Mouse (Mus musculus) layer of hippocampus, adult 8-10 months (tissue): ENCODE results near the gene Ppp1r14a. TPM values are rescaled to one million over a fixed set of nuclear protein-coding genes. Genes with fewer than 3 reads are reported as not detected.

Experiments
- DNase-seq, 2 experiments: peaks; one replicate each; pipeline ENCODE4 v3.0.0; 2022; ENCODE audit warnings: low spot score in 2 of 2
- total RNA-seq, 4 experiments: library from RNA; stranded (reverse); gene quantifications; 2 replicates each; pipeline ENCODE4 v1.2.4; 2022

The Ppp1r14a gene
- total RNA-seq, 4 experiments from 2014 or later, result 25.8 to 40.8 (median 33.5) TPM

DNA sequence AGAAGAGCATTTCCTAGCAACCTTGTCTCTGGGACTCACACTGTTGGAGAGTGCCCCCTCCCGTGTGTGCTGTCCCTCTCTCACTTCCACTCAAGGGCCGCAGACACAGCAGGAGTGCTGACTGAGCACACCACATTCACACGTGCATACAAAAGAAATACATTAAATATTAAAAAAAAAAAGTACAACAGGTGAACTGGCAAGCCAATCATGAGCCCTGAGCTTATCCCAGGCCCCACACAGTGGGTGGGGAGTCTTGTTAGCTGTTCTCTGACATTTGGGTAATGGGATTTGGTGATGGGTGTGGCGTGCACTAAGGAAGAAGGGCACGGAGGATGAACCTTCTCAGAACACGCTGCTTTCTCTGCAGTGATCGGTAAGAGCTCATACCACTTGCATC, 13.5 kb downstream of the Ppp1r14a start:
- DNase-seq, result no peak

DNA sequence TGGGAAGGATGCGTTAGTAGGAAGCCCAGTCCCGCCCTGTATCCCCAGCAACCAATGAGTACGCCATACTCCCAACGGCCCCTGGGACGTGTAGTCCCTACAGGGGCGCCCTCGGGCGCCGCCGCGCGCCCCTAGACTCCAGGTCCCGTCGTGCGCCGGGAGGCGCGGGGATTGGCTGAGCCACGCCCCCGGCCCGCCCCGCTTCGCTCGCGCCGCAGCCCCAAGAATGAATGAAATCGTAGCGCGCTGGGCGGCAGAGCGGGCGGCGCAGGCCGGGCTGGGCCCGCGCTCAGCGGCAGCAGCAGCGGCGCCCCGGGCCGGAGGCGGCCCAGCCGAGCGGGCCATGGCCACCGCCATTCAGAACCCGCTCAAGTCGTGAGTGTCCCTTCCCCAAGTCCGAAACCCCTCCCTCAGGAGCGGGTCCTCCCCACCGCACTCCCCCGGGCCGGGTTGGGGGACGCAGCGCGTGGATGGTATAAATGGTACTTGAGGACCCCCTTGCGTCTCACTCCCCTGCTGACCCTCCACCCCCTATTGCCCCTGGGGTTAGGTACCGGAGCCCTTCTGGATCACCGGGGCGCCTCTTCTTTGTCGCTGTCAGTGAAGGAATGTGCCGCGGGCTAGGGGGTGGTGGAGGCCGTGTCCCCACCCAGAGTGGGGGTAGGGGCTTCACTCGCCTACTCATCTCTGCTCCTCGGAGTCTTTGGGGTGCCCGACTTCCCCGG, 14.8 kb downstream of the Ppp1r14a start, which contains the start of gene Dpf1:
Dpf1 (plus strand) TSS at position 214 of the 725 bp plus-strand sequence.
- DNase-seq, result peak; percentile 86 to 89

DNA sequence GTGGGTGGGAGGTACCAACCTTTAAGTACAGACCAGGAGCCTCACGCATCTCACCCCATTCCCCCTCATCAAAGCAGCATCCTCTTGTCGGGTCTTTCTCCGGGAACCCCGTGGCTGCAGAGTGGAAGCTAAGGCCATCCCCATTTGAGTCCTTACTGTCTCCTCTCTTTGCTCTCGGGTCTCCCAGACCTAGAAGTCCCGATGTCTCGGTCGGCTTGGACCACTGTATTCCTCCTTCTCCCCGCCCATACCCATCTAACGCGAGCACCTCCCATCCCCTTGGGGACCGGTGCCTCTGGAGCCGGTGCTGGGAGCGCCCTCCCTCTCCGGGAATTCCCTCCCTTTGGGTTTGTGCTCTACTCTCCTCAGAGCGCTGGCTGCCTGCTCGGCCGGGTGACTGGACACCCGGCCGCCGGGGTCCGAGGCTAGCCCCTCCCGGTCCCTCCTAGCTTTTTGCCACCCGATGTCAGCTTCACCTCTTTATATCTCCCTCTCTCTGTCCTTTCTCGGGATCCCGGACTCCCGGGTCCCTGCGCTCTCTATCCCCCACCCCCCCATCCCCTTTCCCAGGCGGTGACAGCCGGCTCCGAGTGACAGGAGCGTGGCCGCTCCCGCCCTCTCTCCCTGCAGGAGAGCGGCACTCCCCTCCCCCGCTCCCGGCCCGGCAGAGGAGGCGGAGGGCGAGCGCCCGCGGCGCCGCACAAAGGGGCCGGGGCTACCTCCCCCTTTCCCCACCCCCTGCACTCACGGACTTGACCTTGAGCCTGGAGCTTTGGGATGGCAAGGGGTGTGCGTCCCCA, 15.6 kb downstream of the Ppp1r14a start:
- no peak for DNase-seq

DNA sequence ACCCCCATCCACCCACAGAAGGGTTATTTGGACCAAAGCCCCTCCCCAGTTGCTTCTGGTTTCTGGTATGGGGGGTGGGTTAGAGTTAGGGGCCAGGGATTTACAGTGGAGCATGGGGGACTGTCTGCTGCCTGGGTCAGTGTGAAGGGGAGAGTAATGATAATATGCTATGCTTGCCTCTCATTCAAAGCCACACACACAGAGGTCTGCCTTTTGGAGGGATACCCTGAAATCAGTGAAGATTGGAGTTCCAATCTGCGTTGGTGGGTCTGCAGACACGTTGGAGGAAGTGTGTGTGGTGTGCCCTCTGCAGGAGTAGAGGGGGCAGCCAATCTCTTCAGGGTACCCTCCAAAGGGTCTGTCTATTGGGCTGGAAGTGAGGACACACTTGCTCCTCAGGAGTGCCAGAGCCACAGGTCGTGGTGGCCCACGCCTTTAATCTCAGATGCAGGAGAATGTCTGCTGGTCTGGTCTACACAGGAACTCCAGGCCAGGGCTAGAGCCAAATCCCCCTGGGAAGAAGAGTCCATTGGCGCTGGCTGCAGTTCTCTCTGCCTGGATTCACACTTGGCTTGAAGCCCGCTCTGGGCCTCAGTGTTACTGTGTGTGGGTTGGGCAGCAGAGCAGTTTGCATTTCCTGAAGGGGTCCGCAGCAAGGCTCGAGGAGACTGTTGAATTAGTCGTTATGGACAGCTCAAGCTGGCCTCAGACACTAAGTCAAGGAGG, 16.3 kb downstream of the Ppp1r14a start:
- DNase-seq, result no peak

DNA sequence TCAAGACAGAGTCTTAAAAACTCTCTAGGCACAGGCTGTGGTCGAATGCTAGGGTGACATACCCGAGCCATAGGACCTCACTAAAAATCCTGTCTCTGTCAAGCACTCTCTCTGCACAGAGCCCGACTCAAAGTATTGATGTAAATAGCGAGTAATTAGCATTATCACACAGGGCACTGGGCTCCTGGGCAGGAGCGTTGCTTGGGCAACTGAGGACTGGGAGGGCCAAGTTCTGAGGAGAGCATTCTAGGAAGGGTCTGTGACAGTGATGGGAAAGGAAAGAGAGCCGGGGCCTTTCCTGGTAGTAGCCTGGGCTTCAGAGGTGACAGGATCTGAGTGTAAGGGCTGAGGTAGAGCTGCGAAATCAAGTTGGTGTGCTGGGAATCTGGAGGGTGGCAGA, 17.0 kb downstream of the Ppp1r14a start:
- DNase-seq, result no peak

DNA sequence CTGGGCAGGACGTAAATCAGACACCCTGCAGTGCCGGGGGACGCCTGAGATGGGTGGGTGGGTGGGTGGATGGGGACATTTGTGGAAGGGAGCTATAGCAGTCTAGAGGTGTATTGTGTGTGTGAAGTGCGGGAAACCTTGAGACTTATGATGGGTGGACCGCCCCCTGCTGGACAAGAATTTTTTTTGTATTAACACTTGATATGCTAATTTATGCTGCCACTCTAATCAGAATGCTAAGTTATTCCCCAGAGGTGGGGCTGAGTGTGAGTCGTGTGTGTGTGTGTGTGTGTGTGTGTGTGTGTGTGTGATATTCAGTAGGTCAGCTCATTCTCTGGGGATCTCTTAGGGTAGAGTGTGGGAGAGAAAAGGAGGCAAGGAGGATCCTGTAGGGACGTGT, 17.5 kb downstream of the Ppp1r14a start:
- DNase-seq, result no peak

DNA sequence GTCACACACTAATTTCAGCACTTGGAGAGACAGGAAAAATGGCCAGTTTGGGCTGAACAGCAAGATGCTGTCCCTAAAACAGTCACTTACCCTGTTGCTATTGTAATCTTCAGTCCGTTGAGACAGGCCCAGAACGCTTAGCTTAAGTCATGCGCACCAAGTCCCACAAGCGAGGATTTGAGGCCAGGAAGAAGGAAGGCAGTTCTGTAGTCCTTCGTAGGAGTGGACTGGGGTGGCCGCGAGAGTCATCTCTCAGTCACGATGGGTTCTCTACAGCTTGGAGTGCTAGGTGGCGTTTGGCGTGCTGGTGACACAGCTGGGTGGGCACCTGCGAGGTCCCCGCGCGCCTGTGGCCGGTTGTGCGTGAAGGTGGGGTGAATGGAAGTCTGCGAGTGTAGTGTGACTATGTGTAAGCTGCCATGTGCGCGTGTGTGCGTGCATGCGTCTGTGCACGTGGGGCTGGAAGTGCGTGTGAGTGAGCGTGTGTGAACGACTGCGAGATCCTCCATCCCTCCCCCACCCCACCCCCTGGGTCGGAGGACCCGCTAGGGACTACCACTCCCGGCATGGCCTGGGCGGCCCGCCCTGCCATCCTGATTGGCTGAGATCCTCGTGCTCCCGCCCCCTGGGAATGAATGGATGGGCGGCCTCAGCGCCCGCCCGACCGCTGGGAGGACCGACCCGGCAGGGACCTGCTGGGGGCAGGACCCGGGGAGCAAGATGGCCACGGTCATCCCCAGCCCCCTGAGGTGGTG, 18.4 kb downstream of the Ppp1r14a start:
- peak; percentile 92 to 94 for DNase-seq

DNA sequence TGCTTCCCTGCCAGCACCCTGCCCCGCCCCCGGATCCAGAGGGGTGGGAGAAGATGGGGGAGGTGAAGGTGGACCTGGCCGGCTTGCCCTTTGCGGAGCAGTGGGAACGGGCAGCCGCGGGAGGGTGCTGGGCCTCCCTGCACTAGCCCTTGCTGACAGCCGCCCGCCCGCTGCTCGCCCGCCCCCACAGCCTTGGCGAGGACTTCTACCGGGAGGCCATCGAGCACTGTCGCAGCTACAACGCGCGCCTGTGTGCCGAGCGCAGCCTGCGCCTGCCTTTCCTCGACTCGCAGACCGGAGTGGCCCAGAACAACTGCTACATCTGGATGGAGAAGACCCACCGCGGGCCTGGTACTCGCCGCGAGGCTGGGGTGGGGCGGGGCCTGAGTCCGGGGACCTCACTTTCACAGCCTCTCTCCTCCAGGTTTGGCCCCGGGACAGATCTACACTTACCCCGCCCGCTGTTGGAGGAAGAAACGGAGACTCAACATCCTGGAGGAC, 20.2 kb downstream of the Ppp1r14a start:
- no peak for DNase-seq

DNA sequence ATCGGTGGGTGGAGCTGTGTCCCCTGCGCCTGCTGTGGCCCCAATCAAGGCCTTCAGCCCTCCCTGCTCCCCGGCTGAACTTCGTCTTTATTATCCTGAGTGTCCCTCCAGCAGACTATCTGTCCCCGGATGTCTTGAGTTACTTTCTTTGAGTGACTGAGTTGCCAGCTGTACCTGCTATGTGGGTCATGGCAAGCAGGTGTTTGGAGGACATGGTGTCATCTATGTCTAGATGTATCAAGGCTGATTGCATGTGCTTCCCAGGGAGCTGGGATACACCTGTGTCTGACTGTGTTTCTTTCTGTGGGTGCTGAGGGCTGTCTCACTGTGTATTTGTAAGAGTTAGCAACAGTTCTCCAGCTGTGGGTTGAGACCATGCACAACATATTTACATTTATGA, 20.6 kb downstream of the Ppp1r14a start:
- DNase-seq, result no peak

DNA sequence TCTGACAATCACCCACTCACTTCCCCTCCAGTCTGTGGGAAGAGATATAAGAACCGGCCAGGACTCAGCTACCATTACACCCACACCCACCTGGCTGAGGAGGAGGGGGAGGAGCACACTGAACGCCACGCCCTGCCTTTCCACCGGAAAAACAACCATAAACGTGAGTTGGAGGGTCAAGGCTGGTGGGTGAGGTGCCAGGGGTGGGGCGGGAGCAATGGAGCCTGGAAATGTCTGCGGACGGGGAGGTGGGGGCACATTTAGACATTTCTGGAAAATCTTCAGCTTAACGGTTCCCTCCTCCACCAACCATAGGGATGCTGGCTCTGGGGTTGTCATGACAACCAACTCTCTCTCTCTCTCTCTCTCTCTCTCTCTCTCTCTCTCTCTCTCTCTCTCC, 23.9 kb downstream of the Ppp1r14a start:
- DNase-seq, result no peak

DNA sequence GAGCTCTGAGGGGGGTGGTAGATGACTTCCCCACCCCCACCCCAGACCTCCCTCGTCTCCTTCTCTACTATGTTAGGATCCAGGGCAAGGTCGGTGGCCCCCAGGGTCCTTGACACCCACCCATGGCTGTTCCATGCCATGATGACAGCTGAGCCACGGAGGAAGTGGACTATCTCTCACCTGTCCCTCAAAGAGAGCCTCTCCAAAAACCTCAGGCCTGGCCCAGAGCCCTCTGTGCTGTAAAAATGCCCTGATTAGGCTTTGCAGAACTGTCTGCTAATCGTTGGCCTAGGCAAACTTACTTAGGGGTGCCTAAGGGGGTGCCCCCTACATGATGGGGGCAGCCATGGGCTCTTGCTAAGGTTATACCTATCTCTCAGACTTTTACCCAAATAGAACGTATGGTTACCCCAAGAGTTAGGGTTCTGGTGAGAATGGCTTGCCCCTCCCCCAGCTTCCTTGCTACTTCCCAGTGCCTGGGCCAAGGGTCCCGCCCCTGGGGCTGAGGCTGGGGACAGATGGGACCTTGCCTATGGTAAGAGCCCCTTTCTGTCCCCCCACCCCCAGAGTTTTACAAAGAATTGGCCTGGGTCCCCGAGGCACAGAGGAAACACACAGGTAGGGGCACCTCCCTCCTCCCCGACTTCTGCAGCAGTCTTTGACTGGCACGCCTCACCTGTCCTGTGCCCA, 24.6 kb downstream of the Ppp1r14a start:
- no peak for DNase-seq

DNA sequence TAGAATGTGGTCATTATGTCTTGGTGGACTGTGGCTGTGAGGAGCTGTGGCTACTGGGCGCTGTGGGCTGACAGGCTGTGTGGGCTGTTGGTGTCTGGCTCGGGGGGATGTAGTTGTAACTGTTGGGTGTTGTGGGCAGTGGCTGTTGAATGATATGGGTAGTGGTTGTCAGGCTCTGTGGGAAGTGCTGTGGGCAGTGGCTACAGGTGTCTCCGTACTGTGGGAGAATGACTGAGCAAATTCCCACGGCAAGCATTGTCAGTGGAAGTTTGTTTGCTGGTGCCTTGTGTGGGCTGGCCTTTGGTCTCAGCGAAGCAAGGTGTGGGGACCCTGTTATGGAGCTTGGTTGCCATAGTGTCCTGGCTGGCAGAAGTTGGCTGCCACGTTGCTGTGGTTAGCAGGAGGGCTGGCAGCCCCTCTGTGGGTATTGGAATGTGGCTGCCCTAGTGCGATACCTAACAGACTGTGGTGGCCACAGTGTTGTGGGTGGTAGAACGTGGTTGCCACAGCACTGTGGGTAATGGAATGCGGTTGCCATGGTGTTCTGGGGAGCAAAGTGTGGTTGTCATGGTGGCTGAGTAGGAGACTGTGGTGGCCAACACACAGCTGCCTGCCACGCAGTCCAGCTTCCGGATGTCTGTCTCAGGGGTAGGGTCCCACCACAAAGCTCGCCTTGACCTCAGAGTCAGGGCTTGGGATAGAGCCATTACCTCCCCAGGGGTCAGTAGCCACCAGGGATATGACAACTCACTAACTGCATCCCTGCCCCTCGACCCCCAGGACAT, 25.9 kb downstream of the Ppp1r14a start:
- DNase-seq, result peak in 1 of 2 experiments; percentile 78

DNA sequence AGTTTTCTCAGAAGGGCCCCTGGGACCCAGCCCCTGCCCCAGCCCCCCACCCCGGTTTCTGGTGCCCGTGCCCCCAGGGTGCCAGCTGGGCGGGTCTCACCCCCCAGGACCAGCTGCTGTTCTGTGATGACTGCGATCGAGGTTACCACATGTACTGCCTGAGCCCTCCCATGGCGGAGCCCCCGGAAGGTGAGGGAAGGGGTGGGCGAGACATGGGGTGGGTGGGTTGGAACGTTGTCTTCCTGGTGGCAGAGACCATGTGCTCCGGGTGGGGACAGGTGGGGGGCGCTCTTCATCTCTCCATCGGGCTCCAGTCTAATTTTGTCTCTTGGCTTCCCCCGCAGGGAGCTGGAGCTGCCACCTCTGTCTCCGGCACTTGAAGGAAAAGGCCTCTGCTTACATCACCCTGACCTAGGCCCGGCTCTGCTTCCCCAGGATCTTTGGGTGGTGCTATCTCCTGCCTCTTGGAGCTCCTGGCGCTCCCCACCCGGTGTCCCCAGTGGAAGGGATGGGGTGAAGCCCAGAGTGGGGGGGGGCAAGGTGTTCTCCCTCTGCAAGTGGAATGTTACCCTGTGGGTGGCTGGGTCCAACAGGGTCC, 27.1 kb downstream of the Ppp1r14a start:
- no peak for DNase-seq

DNA sequence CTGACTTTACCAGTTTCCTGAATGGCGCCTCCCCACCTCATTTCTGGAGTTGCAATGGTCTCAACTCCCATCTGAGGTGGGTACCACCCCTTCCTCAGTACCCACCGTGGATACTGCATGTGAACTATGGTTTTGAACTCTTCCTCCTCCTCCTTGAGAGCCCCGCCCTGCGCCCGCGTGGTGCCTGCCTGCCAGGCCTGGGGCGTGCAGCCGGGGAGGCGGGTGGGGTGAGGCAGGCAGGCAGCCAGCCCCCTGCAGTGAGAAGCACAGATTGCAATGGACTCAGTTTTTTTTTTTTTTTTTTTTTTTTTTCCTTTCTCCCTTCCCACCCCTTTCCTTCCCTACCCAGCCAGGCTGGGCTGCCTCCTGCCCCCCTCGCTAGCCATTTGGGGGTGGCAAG, 27.9 kb downstream of the Ppp1r14a start:
- no peak for DNase-seq

DNA sequence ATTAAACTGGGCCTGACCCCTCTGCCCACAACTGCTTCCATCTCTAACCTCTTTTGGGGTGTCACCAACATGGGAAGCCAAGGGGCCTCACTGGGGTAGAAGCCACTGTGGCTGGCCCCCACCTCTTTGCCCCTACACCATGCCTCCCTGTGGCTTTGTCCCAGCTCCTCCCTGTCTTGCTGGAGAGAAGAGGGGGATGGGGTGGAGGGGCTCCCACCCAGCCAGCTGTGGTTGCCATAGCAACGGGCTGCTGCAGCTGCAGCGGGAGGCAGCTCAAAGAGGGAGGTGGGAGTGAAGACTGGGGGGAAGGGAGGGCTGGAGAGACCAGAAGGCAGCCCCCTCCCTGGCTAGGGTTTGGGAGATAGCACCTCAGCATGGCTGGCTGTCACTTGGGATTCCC, 28.4 kb downstream of the Ppp1r14a start:
- DNase-seq, result no peak

DNA sequence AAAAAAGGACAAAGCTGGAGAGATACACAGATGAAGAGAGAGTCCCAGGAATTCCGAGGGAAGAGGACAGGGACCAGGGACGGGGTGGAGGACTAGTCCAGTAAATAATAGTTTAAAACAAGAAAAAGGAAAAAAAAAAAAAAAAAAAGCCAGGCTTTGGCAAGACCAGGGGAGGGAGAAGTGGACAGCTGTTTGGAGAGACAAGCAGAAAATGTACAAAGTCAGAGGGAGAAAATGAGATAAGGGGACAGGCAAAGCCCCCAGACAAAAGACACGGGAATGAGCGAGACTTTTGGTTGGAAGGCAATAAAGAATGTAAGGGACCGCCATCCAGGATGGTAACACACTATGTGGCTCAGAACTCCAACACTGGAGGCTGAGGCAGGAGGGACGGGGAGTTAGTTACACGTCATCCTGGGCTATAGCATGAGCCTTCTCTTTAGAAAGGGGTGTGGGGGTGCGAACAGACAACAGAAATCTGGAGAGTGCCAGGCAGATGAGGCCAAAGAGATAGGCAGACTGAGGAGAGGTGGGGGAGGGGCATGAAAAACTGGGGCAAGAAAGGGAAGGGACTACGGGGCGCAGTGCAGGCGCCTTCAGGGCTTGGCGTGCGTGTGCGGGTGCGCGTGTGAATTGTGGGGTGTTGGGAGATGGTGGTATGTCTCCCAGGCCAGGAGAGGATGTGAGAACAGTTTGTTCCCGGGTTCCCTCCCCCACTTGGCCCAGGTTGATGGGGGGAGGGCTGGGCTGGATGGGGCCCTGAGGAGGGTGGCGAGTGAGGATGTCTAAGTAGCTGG, 29.2 kb downstream of the Ppp1r14a start:
- DNase-seq, result no peak

DNA sequence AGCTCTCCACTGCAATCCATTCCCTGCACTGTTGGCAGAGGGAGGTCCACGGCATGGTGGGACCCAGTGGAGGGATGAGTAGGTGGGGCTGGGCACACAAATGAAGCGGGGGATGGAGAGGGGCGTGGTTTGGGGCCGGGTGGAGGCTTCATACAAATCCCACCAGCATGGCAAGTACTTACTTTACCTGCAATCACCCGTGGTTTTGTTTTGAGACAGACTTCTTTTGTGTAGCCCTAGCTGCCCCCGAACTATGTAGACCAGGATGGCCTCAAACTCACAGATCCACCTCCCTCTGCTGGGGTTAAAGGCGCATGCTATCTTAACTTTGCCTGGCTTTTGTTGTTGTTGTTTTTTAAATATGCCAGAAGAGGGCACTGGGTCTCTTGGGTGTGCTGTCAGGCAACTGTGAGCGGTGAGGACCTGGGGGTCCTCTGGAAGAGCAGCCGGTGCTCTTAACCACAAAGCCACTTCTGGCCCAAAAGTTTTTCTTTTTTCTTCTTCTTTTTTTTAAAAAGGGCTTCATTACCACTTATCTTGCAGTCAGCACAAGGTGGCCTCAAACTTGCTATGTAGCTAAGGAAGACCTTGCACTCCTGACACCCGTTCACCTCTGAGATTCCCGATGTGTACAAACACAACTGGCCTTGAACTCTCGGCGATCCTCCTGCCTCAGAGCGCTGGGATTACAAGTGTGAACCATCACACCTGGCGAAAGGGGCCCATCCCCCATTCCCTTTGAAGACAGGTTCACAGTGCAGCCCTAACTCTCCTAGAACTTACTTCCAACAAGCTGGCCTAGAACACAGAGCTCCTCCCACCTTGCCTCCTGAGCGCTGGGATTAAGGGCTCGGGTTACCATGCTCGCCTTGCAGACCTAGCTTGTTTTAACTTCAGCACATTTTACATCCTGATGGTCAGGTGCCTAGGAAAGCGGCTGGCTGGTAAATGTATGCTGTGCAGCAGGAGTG, 30.5 kb downstream of the Ppp1r14a start:
- DNase-seq, result no peak
